In genomic region chr13:58590630-58591029, GRCm38 (mm10) we compare ENCODE assay signal across 10 mouse cellular contexts. TPM values are rescaled to one million over a fixed set of nuclear protein-coding genes. Genes with fewer than 3 reads are reported as not detected.
DNase-seq lines count a peak whose midpoint lies in the region; ATAC-seq and TF ChIP-seq lines count a peak whose summit lies in the region.
"Had no signal": no experiment of that assay in that cellular context is flagged by ENCODE, and none has a peak within 500 bp of the region (broad histone marks: within the 10 kb centered on the region; RNA-seq: fewer than 3 reads in every experiment).

No protein-coding gene starts in this region.

- DNase-seq in kidney, adult 2 months = peak; percentile 33
- peak; percentile 63 for DNase-seq in ES-CJ7 (ENCODE audit: low read depth, low spot score)
- peak; percentile 53 to 54 for DNase-seq in adrenal gland, adult 18-20 months (ENCODE audit: low spot score in 2 of 2)
- peak; percentile 62 for DNase-seq in embryonic facial prominence, embryonic 10.5 days (ENCODE audit: low spot score)
- DNase-seq in left cerebral cortex, postnatal 14 days (ENCODE audit: low spot score in 2 of 2) = peak; percentile 22 to 51
- DNase-seq in right cerebral cortex, postnatal 14 days = peak; percentile 45
- no peak for DNase-seq in yolk sac, embryonic 10.5 days (ENCODE audit: low spot score)
- DNase-seq: liver, embryonic 13.5 days had no signal

- no peak overlapping the region for H3K27ac ChIP-seq in kidney, adult 2 months (ENCODE audit: insufficient read depth, low read depth, low read length)
- no peak overlapping the region for H3K27ac ChIP-seq in kidney, embryonic 16.5 days (ENCODE audit: low read length)
- H3K27ac ChIP-seq in embryonic facial prominence, embryonic 10.5 days (replicated peaks) = no peak overlapping the region
- H3K27ac ChIP-seq: liver, embryonic 13.5 days; stomach, embryonic 15.5 days had no signal

- no peaks in the 10 kb centered on the region for H3K9me3 ChIP-seq in kidney, embryonic 16.5 days (ENCODE audit: low read length)
- no peaks in the 10 kb centered on the region for H3K9me3 ChIP-seq in embryonic facial prominence, embryonic 10.5 days
- H3K9me3 ChIP-seq: liver, embryonic 13.5 days; stomach, embryonic 15.5 days had no signal

- no peak overlapping the region for H3K9ac ChIP-seq in kidney, embryonic 16.5 days (replicated peaks; ENCODE audit: low read length)
- H3K9ac ChIP-seq: liver, embryonic 13.5 days; stomach, embryonic 15.5 days had no signal

- H3K36me3 ChIP-seq in kidney, adult 2 months (ENCODE audit: control insufficient read depth, insufficient read depth, low read length) = no peaks in the 10 kb centered on the region
- H3K36me3 ChIP-seq in kidney, embryonic 16.5 days (ENCODE audit: insufficient read depth, low read length) = no peaks in the 10 kb centered on the region
- H3K36me3 ChIP-seq in embryonic facial prominence, embryonic 10.5 days (replicated peaks) = no peaks in the 10 kb centered on the region
- H3K36me3 ChIP-seq: liver, embryonic 13.5 days; stomach, embryonic 15.5 days had no signal

- H3K27me3 ChIP-seq in kidney, adult 2 months (replicated peaks; ENCODE audit: control insufficient read depth, insufficient read depth, low read length) = no peaks in the 10 kb centered on the region
- H3K27me3 ChIP-seq in kidney, embryonic 16.5 days (ENCODE audit: insufficient read depth, low read length) = no peaks in the 10 kb centered on the region
- H3K27me3 ChIP-seq in embryonic facial prominence, embryonic 10.5 days (replicated peaks; ENCODE audit: low read depth, poor library complexity, severe bottlenecking) = 0 out of 2 replicates have a peak, but pooled peaks cover 4% of the 10 kb centered on the region
- H3K27me3 ChIP-seq: liver, embryonic 13.5 days; stomach, embryonic 15.5 days had no signal

- TF ChIP-seq CTCF in kidney, adult 2 months (conservative IDR thresholded peaks at IDR 0.05; ENCODE audit: insufficient read depth, insufficient read length, low read depth, low read length) = peak; percentile 65

- WGBS in kidney, adult 2 months = 39% methylated on average over 6 of the region's 6 CpGs
- WGBS in kidney, embryonic 16.5 days = 42% methylated on average over 6 of the region's 6 CpGs
- 44% methylated on average over 6 of the region's 6 CpGs for WGBS in embryonic facial prominence, embryonic 10.5 days

- no peak for ATAC-seq in kidney, embryonic 16.5 days (ENCODE audit: low FRiP score, low TSS enrichment)

- intact Hi-C loops in left cerebral cortex, postnatal 14 days (cut with DNase I) = no loop called here

- no peak overlapping the region for H3K4me3 ChIP-seq in kidney, adult 2 months (ENCODE audit: insufficient read depth, low read depth, low read length)
- no peak overlapping the region for H3K4me3 ChIP-seq in kidney, embryonic 16.5 days (ENCODE audit: low read length)
- H3K4me3 ChIP-seq in embryonic facial prominence, embryonic 10.5 days = no peak overlapping the region
- H3K4me3 ChIP-seq: liver, embryonic 13.5 days; stomach, embryonic 15.5 days had no signal

- TF ChIP-seq POLR2A in kidney, adult 2 months (IDR thresholded peaks at IDR 0.05; ENCODE audit: low read depth, low read length) = no peak

- H3K4me1 ChIP-seq in kidney, adult 2 months (ENCODE audit: control insufficient read depth, insufficient read depth, low read length) = no peaks in the 10 kb centered on the region
- peaks cover 7% of the 10 kb centered on the region; the same call in 1 of the 2 replicates for H3K4me1 ChIP-seq in kidney, embryonic 16.5 days (ENCODE audit: insufficient read depth, low read length)
- peaks cover 20% of the 10 kb centered on the region for H3K4me1 ChIP-seq in embryonic facial prominence, embryonic 10.5 days

- H3K4me2 ChIP-seq in kidney, embryonic 16.5 days (replicated peaks; ENCODE audit: low read depth, low read length) = no peak overlapping the region
- H3K4me2 ChIP-seq: liver, embryonic 13.5 days; stomach, embryonic 15.5 days had no signal

RNA-seq across cellular contexts. Expression of gene Slc28a3, which starts 20.0 kb away (rescaled TPM):
- polyA plus RNA-seq in kidney, adult 2 months (2012; rRNA removed) = not detected in 2 replicates
- 0.08 TPM in 1 of 2 replicates, not detected in the other for polyA plus RNA-seq in kidney, embryonic 16.5 days (2015; fragmentation: Nextera tagmentation; extraction: Ambion mirVana)
- not detected for total RNA-seq in adrenal gland, adult 18-20 months (2021)
- not detected in 2 replicates for polyA plus RNA-seq in embryonic facial prominence, embryonic 10.5 days (2016; fragmentation: Nextera tagmentation; extraction: Ambion mirVana)
- total RNA-seq in left cerebral cortex, postnatal 14 days (2021) = under 1 TPM; 0.15 to 0.21 TPM
- polyA plus RNA-seq: liver, embryonic 13.5 days had no signal
